In the genomic region with DNA sequence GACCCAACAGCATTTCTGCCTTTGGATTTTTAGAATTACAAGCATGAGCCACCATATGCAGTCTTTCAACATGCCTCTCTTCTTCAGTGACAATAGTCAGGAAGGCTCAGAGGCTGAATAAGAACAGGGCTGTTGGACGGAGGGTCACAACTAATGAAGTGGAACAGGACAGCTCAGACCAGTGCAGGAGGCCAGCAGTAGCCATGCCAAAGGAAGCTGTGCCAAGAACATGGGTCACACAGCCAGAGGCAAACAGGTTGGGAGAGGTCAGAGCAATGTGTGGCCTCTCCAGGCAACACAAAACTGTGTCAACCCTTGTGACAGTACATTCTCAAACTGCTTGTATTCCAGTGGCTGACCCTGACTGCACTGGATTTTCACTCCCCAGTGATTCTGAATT, we compare ENCODE assay signal across 11 mouse cellular contexts. TPM values are rescaled to one million over a fixed set of nuclear protein-coding genes. Genes with fewer than 3 reads are reported as not detected.
DNase-seq lines count a peak whose midpoint lies in the region; ATAC-seq and TF ChIP-seq lines count a peak whose summit lies in the region.
"Had no signal": no experiment of that assay in that cellular context is flagged by ENCODE, and none has a peak within 500 bp of the region (broad histone marks: within the 10 kb centered on the region; RNA-seq: fewer than 3 reads in every experiment).

No protein-coding gene starts in this region.

- H3K36me3 ChIP-seq in heart, embryonic 12.5 days, result no peaks in the 10 kb centered on the region
- H3K36me3 ChIP-seq in intestine, postnatal 0 days (ENCODE audit: control insufficient read depth, insufficient read depth), result no peaks in the 10 kb centered on the region
- H3K36me3 ChIP-seq in hindbrain, embryonic 10.5 days, result no peaks in the 10 kb centered on the region
- H3K36me3 ChIP-seq: neural tube, embryonic 12.5 days had no signal

- no peak overlapping the region for H3K4me3 ChIP-seq in heart, embryonic 12.5 days
- no peak overlapping the region for H3K4me3 ChIP-seq in intestine, postnatal 0 days (ENCODE audit: low read depth, low read length)
- no peak overlapping the region for H3K4me3 ChIP-seq in hindbrain, embryonic 10.5 days
- H3K4me3 ChIP-seq: neural tube, embryonic 12.5 days had no signal

- no peaks in the 10 kb centered on the region for H3K27me3 ChIP-seq in heart, embryonic 12.5 days (replicated peaks)
- H3K27me3 ChIP-seq in Patski, result no peaks in the 10 kb centered on the region
- no peaks in the 10 kb centered on the region for H3K27me3 ChIP-seq in intestine, postnatal 0 days (replicated peaks; ENCODE audit: control insufficient read depth, insufficient read depth, low read length)
- H3K27me3 ChIP-seq in hindbrain, embryonic 10.5 days (ENCODE audit: insufficient read depth, poor library complexity, severe bottlenecking), result no peaks in the 10 kb centered on the region
- H3K27me3 ChIP-seq: neural tube, embryonic 12.5 days had no signal

- WGBS in heart, embryonic 12.5 days, result 80% methylated on average over 1 of the region's 1 CpGs
- 88% methylated on average over 1 of the region's 1 CpGs for WGBS in intestine, postnatal 0 days
- WGBS in hindbrain, embryonic 10.5 days, result 56% methylated on average over 1 of the region's 1 CpGs

- no peak for TF ChIP-seq CTCF in Patski (IDR thresholded peaks at IDR 0.05)
- no peak for TF ChIP-seq CTCF in intestine, postnatal 0 days (IDR thresholded peaks at IDR 0.05; ENCODE audit: low read depth)

- H3K9me3 ChIP-seq in heart, embryonic 12.5 days (replicated peaks), result no peaks in the 10 kb centered on the region
- H3K9me3 ChIP-seq in intestine, postnatal 0 days (ENCODE audit: control insufficient read depth), result no peaks in the 10 kb centered on the region
- no peaks in the 10 kb centered on the region for H3K9me3 ChIP-seq in hindbrain, embryonic 10.5 days
- H3K9me3 ChIP-seq: neural tube, embryonic 12.5 days had no signal

- H3K4me1 ChIP-seq in heart, embryonic 12.5 days (replicated peaks), result no peaks in the 10 kb centered on the region
- no peaks in the 10 kb centered on the region for H3K4me1 ChIP-seq in intestine, postnatal 0 days (replicated peaks; ENCODE audit: control insufficient read depth, insufficient read depth, low read length)
- H3K4me1 ChIP-seq in hindbrain, embryonic 10.5 days (replicated peaks), result 0 out of 2 replicates have a peak, but pooled peaks cover 3% of the 10 kb centered on the region
- H3K4me1 ChIP-seq: neural tube, embryonic 12.5 days had no signal

- in situ Hi-C loops in Patski (cut with MboI; ENCODE audit: low pct_unique_long_range_greater_than_20kb), result no loop called here

- DNase-seq in heart, adult 11 months, result peak; percentile 96
- no peak for DNase-seq in Patski (ENCODE audit: low read depth, low spot score)
- peak; percentile 19 to 30 for DNase-seq in cerebellum, postnatal 25 days
- peak; percentile 87 for DNase-seq in kidney, adult 9 months
- DNase-seq in neural tube, embryonic 10.5 days (ENCODE audit: extremely low spot score, low spot score), result no peak
- DNase-seq in hindbrain, embryonic 10.5 days (ENCODE audit: low spot score), result no peak
- DNase-seq: thymus, postnatal 4 days had no signal

- CTCF ChIA-PET in Patski (lab: Charles Lee), result no interaction called here

- no peak overlapping the region for H3K27ac ChIP-seq in heart, embryonic 12.5 days (ENCODE audit: poor library complexity, severe bottlenecking)
- H3K27ac ChIP-seq in intestine, postnatal 0 days (ENCODE audit: low read depth, low read length), result no peak overlapping the region
- no peak overlapping the region for H3K27ac ChIP-seq in hindbrain, embryonic 10.5 days
- H3K27ac ChIP-seq: macrophage; neural tube, embryonic 12.5 days had no signal

- POLR2A ChIA-PET in Patski (lab: Charles Lee), result interaction anchor here (0.5 kb wide), 1 partner anchor 40 kb away, joined by 3 read pairs; no protein-coding TSS in a partner anchor

- no peak overlapping the region for H3K4me2 ChIP-seq in heart, embryonic 12.5 days
- H3K4me2 ChIP-seq in intestine, postnatal 0 days (replicated peaks; ENCODE audit: low read depth), result no peak overlapping the region
- H3K4me2 ChIP-seq: neural tube, embryonic 12.5 days had no signal

- H3K9ac ChIP-seq in heart, embryonic 12.5 days, result no peak overlapping the region
- H3K9ac ChIP-seq in intestine, postnatal 0 days (ENCODE audit: low read depth, low read length), result no peak overlapping the region
- H3K9ac ChIP-seq: neural tube, embryonic 12.5 days had no signal

- ATAC-seq in heart, embryonic 12.5 days (ENCODE audit: insufficient number of reproducible peaks, low FRiP score), result no peak
- peak; percentile 80 for ATAC-seq in Patski
- ATAC-seq in intestine, postnatal 0 days, result no peak

RNA-seq across cellular contexts. Expression of gene Fbxo30, which starts 6.7 kb away (rescaled TPM):
- 48.8 and 54.0 TPM in 2 replicates for polyA plus RNA-seq in heart, embryonic 12.5 days (2016; fragmentation: Nextera tagmentation; extraction: Ambion mirVana)
- polyA plus RNA-seq in Patski (2021), result 21.3 TPM
- polyA plus RNA-seq in intestine, postnatal 0 days (2015; fragmentation: Nextera tagmentation; extraction: Ambion mirVana), result 8.7 and 8.9 TPM in 2 replicates
- 35.5 and 48.4 TPM in 2 replicates for polyA plus RNA-seq in hindbrain, embryonic 10.5 days (2016; fragmentation: Nextera tagmentation; extraction: Ambion mirVana)

Comparison
In these comparisons a context has a peak if more than half of its experiments do, and no peak if none do; other contexts are left out.
1. DNase-seq: peak in heart, adult 11 months (single experiment), cerebellum, postnatal 25 days (2 of 2) and kidney, adult 9 months (single experiment); none in Patski (single experiment), neural tube, embryonic 10.5 days (single experiment) and hindbrain, embryonic 10.5 days (single experiment).